Mouse (Mus musculus) olfactory bulb, adult 2 months (tissue): ENCODE measurements at regions not wholly inside any gene's neighbourhood (a gene's known extent, or its start where the extent isn't known, plus 50 kb on each side); places are given as distances from the start of the nearest gene placed in this dataset.

Experiments
- CTCF ChIP-seq: fragments of 200-500 bp; IDR thresholded peaks from 2 replicates; pipeline ENCODE4 v1.5.1; 2012; ENCODE audit warnings: low read depth, mild to moderate bottlenecking, low read length, moderate library complexity; ENCODE audit not compliant: insufficient read depth
- POLR2A ChIP-seq: fragments of 200-500 bp; IDR thresholded peaks from 2 replicates; pipeline ENCODE4 v1.6.1; 2012; ENCODE audit warnings: mild to moderate bottlenecking, low read depth, low read length, moderate library complexity; ENCODE audit not compliant: insufficient read depth

- TF ChIP-seq POLR2A = no peak
- no peak for TF ChIP-seq CTCF
These were observed 161.6 kb upstream of the Marcks start for GRCm38 (mm10) chr10:37300181-37300889.
